Mouse (Mus musculus) neural tube, embryonic 15.5 days (tissue): ENCODE measurements at regions not wholly inside any gene's neighbourhood (a gene's known extent, or its start where the extent isn't known, plus 50 kb on each side); places are given as distances from the start of the nearest gene placed in this dataset.

ENCODE experiments used
- ATAC-seq: fragments of 200-750 bp; cut with Nextera tagmentation; 2 replicates; pipeline ENCODE4 v1.8.0; 2017; ENCODE audit warnings: mild to moderate bottlenecking, moderate TSS enrichment, moderate library complexity; ENCODE audit not compliant: low FRiP score
- H3K27ac ChIP-seq: fragments of 300-500 bp; sonication (generic); replicated peaks from 2 replicates; pipeline ENCODE4 v1.5.1; 2015; ENCODE audit warnings: mild to moderate bottlenecking, inconsistent platforms
- H3K27me3 ChIP-seq: fragments of 300-500 bp; sonication (generic); replicated peaks from 2 replicates; pipeline ENCODE4 v1.6.1; 2015; ENCODE audit warnings: inconsistent platforms
- H3K36me3 ChIP-seq: fragments of 300-500 bp; sonication (generic); 2 replicates; pipeline ENCODE4 v1.6.1; 2015; ENCODE audit warnings: inconsistent platforms
- H3K4me1 ChIP-seq: fragments of 300-500 bp; sonication (generic); 2 replicates; pipeline ENCODE4 v1.6.1; 2015; ENCODE audit warnings: inconsistent platforms
- H3K4me2 ChIP-seq: fragments of 300-500 bp; sonication (generic); 2 replicates; pipeline ENCODE4 v1.6.1; 2015; ENCODE audit warnings: inconsistent platforms, mild to moderate bottlenecking, moderate library complexity
- H3K4me3 ChIP-seq: fragments of 300-500 bp; sonication (generic); replicated peaks from 2 replicates; pipeline ENCODE4 v1.5.1; 2015; ENCODE audit warnings: mild to moderate bottlenecking, inconsistent platforms
- H3K9ac ChIP-seq: fragments of 300-500 bp; sonication (generic); replicated peaks from 2 replicates; pipeline ENCODE4 v1.6.1; 2015; ENCODE audit warnings: mild to moderate bottlenecking, inconsistent platforms
- H3K9me3 ChIP-seq: fragments of 300-500 bp; sonication (generic); replicated peaks from 2 replicates; pipeline ENCODE4 v1.6.1; 2016; ENCODE audit warnings: inconsistent platforms
- WGBS: fragments of 180-500 bp; shearing (Covaris S2); methylation state at CpG from one replicate; pipeline ENCODE4 v1.1.7; 2015; ENCODE audit warnings: mixed read lengths; 5-methylcytosine and 5-hydroxymethylcytosine counted together

- WGBS, result 90% methylated on average over 4 of the region's 4 CpGs
- Histone ChIP-seq H3K4me2 (no peak overlapping the region), H3K9ac (no peak overlapping the region), H3K27me3 (no peaks in the 10 kb centered on the region), H3K9me3 (no peaks in the 10 kb centered on the region), H3K36me3 (no peaks in the 10 kb centered on the region), H3K27ac (no peak overlapping the region), H3K4me3 (no peak overlapping the region), H3K4me1 (no peaks in the 10 kb centered on the region)
- no peak for ATAC-seq
Observed at GRCm38 (mm10) chr14:62220770-62221169, 71.6 kb upstream of the Rnaseh2b start.
